Mouse (Mus musculus): ENCODE data around the gene Epn1.

Gene Epn1

GRCm38 (mm10) chr7:5092831-5093510, 12.9 kb downstream of the Epn1 start:
- DNase-seq (ENCODE audit: low spot score) = no peak

GRCm38 (mm10) chr7:5098769-5099168, 18.7 kb downstream of the Epn1 start:
- DNase-seq (ENCODE audit: low spot score) = no peak

GRCm38 (mm10) chr7:5099796-5100195, 19.8 kb downstream of the Epn1 start:
- no peak for DNase-seq (ENCODE audit: low spot score)

GRCm38 (mm10) chr7:5101066-5101663, 21.1 kb downstream of the Epn1 start:
- DNase-seq (ENCODE audit: low spot score) = no peak

GRCm38 (mm10) chr7:5102564-5102963, 22.5 kb downstream of the Epn1 start:
- DNase-seq (ENCODE audit: low spot score) = no peak

- DNase-seq (ENCODE audit: low spot score) = no peak
Measured at GRCm38 (mm10) chr7:5108272-5108671, 28.2 kb downstream of the Epn1 start.

- DNase-seq (ENCODE audit: low spot score) = no peak
Measured at GRCm38 (mm10) chr7:5109301-5109700, 29.3 kb downstream of the Epn1 start.

- no peak for DNase-seq (ENCODE audit: low spot score)
Measured at GRCm38 (mm10) chr7:5112701-5113100, 32.7 kb downstream of the Epn1 start.

GRCm38 (mm10) chr7:5116850-5117249, 36.8 kb downstream of the Epn1 start, which contains the start of gene Rfpl4:
Gene Rfpl4, minus strand, starts transcription at chr7:5116950.
- DNase-seq (ENCODE audit: low spot score) = no peak

- DNase-seq (ENCODE audit: low spot score) = no peak
Measured at GRCm38 (mm10) chr7:5125078-5125477, 45.0 kb downstream of the Epn1 start.

GRCm38 (mm10) chr7:5125549-5126406, 45.7 kb downstream of the Epn1 start, which contains the start of gene Rasl2-9:
Gene Rasl2-9, minus strand, starts transcription at chr7:5125950.
- peak; percentile 28 for DNase-seq (ENCODE audit: low spot score)
